Mouse (Mus musculus): ENCODE data around the gene Brsk1.

GRCm38 (mm10) chr7:4684632-4685417 lies 5.6 kb upstream of the Brsk1 start, which contains the start of gene Hspbp1:
- TF ChIP-seq GATA1 (IDR thresholded peaks at IDR 0.05; ENCODE audit: low read length) (no peak), TAL1 (IDR thresholded peaks at IDR 0.05; ENCODE audit: low read length) (no peak)

Data from erythroblast, embryonic 14.5 days (primary cell).